Mouse (Mus musculus) MEL-GATA-1-ER (cell line): ENCODE results near the gene Scn8a.
"Not testable (repeated sequence)": the region's sequence is repeated elsewhere in the genome, so short reads cannot be mapped to it uniquely, and the experiment has no call there.

Experiments
- DNase-seq: peaks from one replicate; pipeline ENCODE4 v3.0.0-alpha.2; 2012; ENCODE audit warnings: low read depth; ENCODE audit errors: extremely low read depth

The Scn8a gene

GRCm38 (mm10) chr15:100869558-100869957 lies at the start of gene Scn8a:
TSS of gene Scn8a (plus strand) at chr15:100869858.
- DNase-seq = no peak

- DNase-seq = no peak
These were observed 47.8 kb upstream of the Scn8a start for GRCm38 (mm10) chr15:100821824-100822223.

- DNase-seq = not testable (repeated sequence)
These were observed 47.3 kb upstream of the Scn8a start for GRCm38 (mm10) chr15:100822370-100822769.

GRCm38 (mm10) chr15:100825249-100825856 lies 44.3 kb upstream of the Scn8a start:
- DNase-seq = no peak

GRCm38 (mm10) chr15:100826076-100826475 lies 43.6 kb upstream of the Scn8a start:
- DNase-seq = no peak

GRCm38 (mm10) chr15:100829775-100830174 lies 39.9 kb upstream of the Scn8a start:
- DNase-seq = no peak

GRCm38 (mm10) chr15:100830682-100831081 lies 39.0 kb upstream of the Scn8a start:
- peak; percentile 36 for DNase-seq

GRCm38 (mm10) chr15:100832144-100832543 lies 37.5 kb upstream of the Scn8a start:
- DNase-seq = no peak

- no peak for DNase-seq
These were observed 36.9 kb upstream of the Scn8a start for GRCm38 (mm10) chr15:100832784-100833183.

GRCm38 (mm10) chr15:100836729-100837128 lies 32.9 kb upstream of the Scn8a start:
- no peak for DNase-seq

- DNase-seq = peak; percentile 40
These were observed 31.0 kb upstream of the Scn8a start for GRCm38 (mm10) chr15:100838607-100839207.

- no peak for DNase-seq
These were observed 25.3 kb upstream of the Scn8a start for GRCm38 (mm10) chr15:100844336-100844735.

GRCm38 (mm10) chr15:100845049-100845879 lies 24.4 kb upstream of the Scn8a start:
- no peak for DNase-seq

- no peak for DNase-seq
These were observed 22.5 kb upstream of the Scn8a start for GRCm38 (mm10) chr15:100847193-100847592.

GRCm38 (mm10) chr15:100857586-100857985 lies 12.1 kb upstream of the Scn8a start:
- DNase-seq = peak; percentile 36

- DNase-seq = no peak
These were observed 8.8 kb upstream of the Scn8a start for GRCm38 (mm10) chr15:100860856-100861255.

- no peak for DNase-seq
These were observed 4.1 kb upstream of the Scn8a start for GRCm38 (mm10) chr15:100865556-100865955.

- no peak for DNase-seq
These were observed 530 bp downstream of the Scn8a start for GRCm38 (mm10) chr15:100870001-100870774.

GRCm38 (mm10) chr15:100870775-100871106 lies 1.1 kb downstream of the Scn8a start:
- DNase-seq = no peak

- DNase-seq = no peak
These were observed 1.7 kb downstream of the Scn8a start for GRCm38 (mm10) chr15:100871107-100872011.

GRCm38 (mm10) chr15:100873155-100873554 lies 3.5 kb downstream of the Scn8a start:
- peak; percentile 8 for DNase-seq
